Mouse (Mus musculus) kidney, postnatal 0 days (tissue): ENCODE measurements around the gene Dnajb1. TPM values are rescaled to one million over a fixed set of nuclear protein-coding genes. Genes with fewer than 3 reads are reported as not detected.
"Not testable (repeated sequence)": the region's sequence is repeated elsewhere in the genome, so short reads cannot be mapped to it uniquely, and the experiment has no call there.

Source experiments
- ATAC-seq: fragments of 200-750 bp; cut with Nextera tagmentation; replicated peaks from 2 replicates; pipeline ENCODE4 v1.8.0; 2017; ENCODE audit warnings: low read depth, moderate number of reproducible peaks, moderate TSS enrichment, moderate library complexity; ENCODE audit not compliant: low FRiP score
- DNase-seq: peaks from one replicate; pipeline ENCODE4 v3.0.0-alpha.2; 2016; ENCODE audit warnings: low spot score
- H3K27ac ChIP-seq: fragments of 300-500 bp; sonication (generic); 2 replicates; pipeline ENCODE4 v1.5.1; 2014; ENCODE audit warnings: mild to moderate bottlenecking
- H3K27me3 ChIP-seq: fragments of 300-500 bp; sonication (generic); 2 replicates; pipeline ENCODE4 v1.6.1; 2014; ENCODE audit warnings: low read length, mixed read lengths; ENCODE audit not compliant: insufficient read depth
- H3K36me3 ChIP-seq: fragments of 300-500 bp; sonication (generic); 2 replicates; pipeline ENCODE4 v1.6.1; 2014; ENCODE audit warnings: low read length, mixed read lengths; ENCODE audit not compliant: insufficient read depth
- H3K4me1 ChIP-seq: fragments of 300-500 bp; sonication (generic); replicated peaks from 2 replicates; pipeline ENCODE4 v1.6.1; 2014; ENCODE audit warnings: antibody characterized with exemption, low read length, mixed read lengths; ENCODE audit not compliant: insufficient read depth
- H3K4me2 ChIP-seq: fragments of 300-500 bp; sonication (generic); 2 replicates; pipeline ENCODE4 v1.6.1; 2014; ENCODE audit warnings: mild to moderate bottlenecking, low read length, moderate library complexity, mixed read lengths
- H3K4me3 ChIP-seq: fragments of 300-500 bp; sonication (generic); replicated peaks from 2 replicates; pipeline ENCODE4 v1.5.1; 2014; ENCODE audit warnings: low read depth, low read length
- H3K9ac ChIP-seq: fragments of 300-500 bp; sonication (generic); 2 replicates; pipeline ENCODE4 v1.6.1; 2014; ENCODE audit warnings: low read depth, low read length
- H3K9me3 ChIP-seq: fragments of 300-500 bp; sonication (generic); replicated peaks from 2 replicates; pipeline ENCODE4 v1.6.1; 2016; ENCODE audit warnings: low read length, inconsistent platforms, mixed read lengths
- CTCF ChIP-seq: IDR thresholded peaks from 2 replicates; pipeline ENCODE4 v1.5.1; 2016; ENCODE audit warnings: antibody characterized with exemption, low read depth, mild to moderate bottlenecking, moderate library complexity
- WGBS: fragments of 180-500 bp; shearing (Covaris S2); extraction: QIAGEN DNeasy Blood & Tissue Kit; methylation state at CpG from one replicate; pipeline ENCODE4 v1.1.7; 2014; 5-methylcytosine and 5-hydroxymethylcytosine counted together
- polyA plus RNA-seq: library from polyadenylated mRNA; unstranded; fragments of >200 nt; fragmentation: Nextera tagmentation; extraction: Ambion mirVana; gene quantifications from 2 replicates; pipeline ENCODE4 v1.2.1, GENCODE M21; 2015

The Dnajb1 gene
- polyA plus RNA-seq, 1 experiment from 2014 or later, result 30.2 TPM

GRCm38 (mm10) chr8:83590488-83591023, 17.4 kb upstream of the Dnajb1 start:
- Histone ChIP-seq H3K27me3 (no peaks in the 10 kb centered on the region), H3K36me3 (no peaks in the 10 kb centered on the region), H3K9ac (no peak overlapping the region), H3K9me3 (no peaks in the 10 kb centered on the region), H3K27ac (no peak overlapping the region), H3K4me2 (no peak overlapping the region), H3K4me1 (peaks cover 14% of the 10 kb centered on the region; the same call in 1 of the 2 replicates), H3K4me3 (no peak overlapping the region)
- WGBS, result 74% methylated on average over 7 of the region's 7 CpGs
- no peak for DNase-seq
- peak; percentile 55 for TF ChIP-seq CTCF
- no peak for ATAC-seq

DNA sequence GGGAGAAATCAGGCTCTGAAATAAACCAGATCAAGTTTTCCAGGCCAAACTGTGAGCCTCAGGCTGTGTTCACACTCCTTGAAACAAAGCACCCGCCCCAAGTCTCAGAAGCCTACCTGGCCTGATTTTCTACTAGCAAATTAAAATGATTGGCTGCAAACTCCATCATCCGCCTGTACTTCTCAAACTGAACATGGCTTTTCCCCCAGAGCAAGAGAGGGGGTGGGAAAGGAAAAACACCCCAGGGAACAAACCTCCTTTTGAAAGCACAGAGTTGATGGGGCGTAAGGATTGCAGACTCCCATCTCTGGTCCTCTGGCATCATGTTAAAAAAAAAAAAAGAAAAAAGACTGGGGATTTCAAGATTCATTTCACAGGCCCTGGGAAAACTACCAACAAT, 15.3 kb upstream of the Dnajb1 start:
- Histone ChIP-seq H3K27me3 (no peaks in the 10 kb centered on the region), H3K4me1 (peaks cover 14% of the 10 kb centered on the region; the same call in 1 of the 2 replicates), H3K27ac (no peak overlapping the region), H3K36me3 (no peaks in the 10 kb centered on the region), H3K4me3 (peak overlapping the region; percentile 68; the same call in 1 of the 2 replicates), H3K9me3 (no peaks in the 10 kb centered on the region), H3K9ac (peak overlapping the region; percentile 69; the same call in 1 of the 2 replicates), H3K4me2 (peak overlapping the region; percentile 73)
- no peak for ATAC-seq
- WGBS, result 43% methylated on average over 3 of the region's 3 CpGs
- DNase-seq, result no peak
- no peak for TF ChIP-seq CTCF

DNA sequence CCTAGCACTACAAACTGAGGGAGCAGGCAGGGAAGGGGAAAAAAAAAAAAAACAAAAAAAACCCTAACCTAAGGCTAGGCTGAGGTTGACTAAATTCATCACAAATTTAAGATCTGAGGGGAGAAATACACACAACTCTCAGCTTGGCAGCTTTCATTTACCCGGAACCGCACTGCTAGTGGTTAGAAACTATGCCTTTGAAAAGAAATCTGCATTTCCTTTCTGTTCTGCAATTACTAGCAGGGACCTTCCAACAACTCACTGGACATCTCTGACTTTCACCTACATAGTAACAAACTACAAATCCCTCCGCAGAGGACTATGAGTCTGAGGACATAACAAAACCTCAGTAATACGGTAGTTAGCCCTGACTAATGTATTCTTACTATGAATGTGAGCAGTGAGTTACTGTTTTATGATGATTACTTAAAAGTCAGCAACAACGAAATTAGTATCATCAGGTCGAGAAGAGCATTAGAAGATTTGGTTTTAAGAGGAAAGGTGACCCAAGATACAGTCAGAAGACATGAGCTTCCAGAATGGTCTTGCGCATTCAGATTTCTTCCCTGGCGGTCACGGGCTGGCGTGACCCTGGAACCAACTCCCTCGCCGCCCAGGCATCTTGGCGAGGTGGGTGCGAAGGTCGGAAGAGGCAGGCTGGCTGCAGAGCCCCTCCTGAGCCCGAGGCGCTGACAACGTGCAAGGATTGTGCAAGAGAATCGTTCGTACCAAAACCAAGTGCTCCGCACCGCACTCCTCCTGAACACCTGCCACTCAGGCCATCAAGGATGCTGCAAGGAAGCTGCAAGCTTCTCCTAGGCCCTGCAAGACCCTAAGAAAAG, 14.4 kb upstream of the Dnajb1 start:
- WGBS, result 4% methylated on average over 22 of the region's 22 CpGs
- no peak for TF ChIP-seq CTCF
- DNase-seq, result no peak

GRCm38 (mm10) chr8:83594167-83595049, 13.6 kb upstream of the Dnajb1 start:
- Histone ChIP-seq H3K9ac (peak overlapping the region; percentile 69), H3K36me3 (no peaks in the 10 kb centered on the region), H3K4me3 (peak overlapping the region; percentile 68), H3K9me3 (no peaks in the 10 kb centered on the region), H3K4me2 (peak overlapping the region; percentile 73), H3K27me3 (no peaks in the 10 kb centered on the region), H3K4me1 (peaks cover 10% of the 10 kb centered on the region; the same call in 1 of the 2 replicates), H3K27ac (peak overlapping the region; percentile 89)
- under 1% methylated on average over 43 of the region's 43 CpGs for WGBS
- TF ChIP-seq CTCF, result no peak
- ATAC-seq (peak; percentile 99), DNase-seq (peak; percentile 99)

More for the DNA sequence above, 14.4 kb upstream of the Dnajb1 start:
- Histone ChIP-seq H3K4me3 (peak overlapping the region; percentile 68), H3K27ac (peak overlapping the region; percentile 84), H3K9ac (peak overlapping the region; percentile 69), H3K9me3 (no peaks in the 10 kb centered on the region), H3K36me3 (no peaks in the 10 kb centered on the region), H3K4me2 (peak overlapping the region; percentile 73), H3K27me3 (no peaks in the 10 kb centered on the region), H3K4me1 (peaks cover 10% of the 10 kb centered on the region; the same call in 1 of the 2 replicates)
- ATAC-seq, result peak; percentile 33

DNA sequence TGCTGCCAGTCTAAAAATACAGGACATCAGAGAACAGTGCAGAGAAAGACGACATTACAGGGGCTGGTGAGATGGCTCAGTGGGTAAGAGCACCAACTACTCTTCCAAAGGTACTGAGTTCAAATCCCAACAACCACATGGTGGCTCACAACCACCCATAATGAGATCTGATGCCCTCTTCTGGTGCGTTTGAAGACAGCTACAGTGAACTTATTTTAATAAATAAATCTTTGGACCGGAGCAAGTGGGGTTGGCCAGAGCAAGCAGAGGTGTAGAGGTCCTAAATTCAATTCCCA, 13.0 kb upstream of the Dnajb1 start:
- peak overlapping the region; percentile 89 for H3K27ac ChIP-seq
- TF ChIP-seq CTCF, result peak; percentile 56
- peak overlapping the region; percentile 69; the same call in 1 of the 2 replicates for H3K9ac ChIP-seq
- ATAC-seq, H3K4me1 ChIP-seq, H3K9me3 ChIP-seq, H3K27me3 ChIP-seq, H3K36me3 ChIP-seq, DNase-seq: not testable (repeated sequence)
- WGBS, result 51% methylated on average over 3 of the region's 3 CpGs
- peak overlapping the region; percentile 73 for H3K4me2 ChIP-seq
- H3K4me3 ChIP-seq, result peak overlapping the region; percentile 68

DNA sequence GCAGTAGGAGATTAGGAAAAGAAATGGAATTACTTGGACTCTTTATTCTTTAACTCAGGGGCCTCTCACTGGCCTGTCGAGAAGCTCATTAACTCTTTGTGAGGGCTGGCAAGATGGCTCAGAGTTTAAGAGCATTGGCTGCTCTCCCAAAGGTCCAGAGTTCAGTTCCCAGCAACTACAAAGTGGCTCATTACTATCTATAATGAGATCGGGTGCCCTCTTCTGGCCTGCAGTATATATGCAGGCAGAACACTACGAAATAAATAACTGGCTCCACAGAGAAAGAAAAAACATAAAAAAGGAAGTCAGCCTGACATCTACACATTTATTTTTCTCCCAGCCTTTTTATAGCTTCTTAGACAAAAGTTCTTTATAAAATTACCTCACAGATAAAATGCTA, 11.6 kb upstream of the Dnajb1 start:
- no peak for ATAC-seq
- Histone ChIP-seq H3K36me3 (no peaks in the 10 kb centered on the region), H3K27me3 (no peaks in the 10 kb centered on the region), H3K27ac (no peak overlapping the region), H3K4me2 (no peak overlapping the region), H3K9me3 (no peaks in the 10 kb centered on the region), H3K4me1 (peaks cover 10% of the 10 kb centered on the region; the same call in 1 of the 2 replicates), H3K4me3 (no peak overlapping the region), H3K9ac (no peak overlapping the region)
- 23% methylated on average over 3 of the region's 3 CpGs for WGBS
- TF ChIP-seq CTCF, result peak; percentile 62
- DNase-seq, result peak; percentile 46
